Mouse (Mus musculus) yolk sac, embryonic 10.5 days (tissue): ENCODE data around the gene Zbtb32.
A peak's percentile ranks its signal among the peaks of the same experiment; 100 is the strongest.

Source experiments
- DNase-seq: peaks from one replicate; pipeline ENCODE4 v3.0.0-alpha.2; 2017; ENCODE audit warnings: low spot score

Zbtb32 gene

GRCm38 (mm10) chr7:30600651-30601050, 1.9 kb upstream of the Zbtb32 start:
- DNase-seq = no peak

- peak; percentile 85 for DNase-seq
Observed at GRCm38 (mm10) chr7:30599933-30600353, 1.2 kb upstream of the Zbtb32 start.

- DNase-seq = no peak
Observed at GRCm38 (mm10) chr7:30596811-30597210, 1.9 kb downstream of the Zbtb32 start.

GRCm38 (mm10) chr7:30596093-30596492, 2.6 kb downstream of the Zbtb32 start:
- DNase-seq = no peak

- DNase-seq = no peak
Observed at GRCm38 (mm10) chr7:30594510-30595024, 4.1 kb downstream of the Zbtb32 start.

GRCm38 (mm10) chr7:30593579-30594509, 4.9 kb downstream of the Zbtb32 start:
- no peak for DNase-seq

GRCm38 (mm10) chr7:30592772-30593423, 5.8 kb downstream of the Zbtb32 start:
- no peak for DNase-seq

GRCm38 (mm10) chr7:30591605-30591951, 7.1 kb downstream of the Zbtb32 start:
- DNase-seq = no peak

- no peak for DNase-seq
Observed at GRCm38 (mm10) chr7:30590927-30591604, 7.6 kb downstream of the Zbtb32 start.

- peak; percentile 90 for DNase-seq
Observed at GRCm38 (mm10) chr7:30589435-30590301, 9.0 kb downstream of the Zbtb32 start.

- peak; percentile 98 for DNase-seq
Observed at GRCm38 (mm10) chr7:30588676-30589434, 9.9 kb downstream of the Zbtb32 start, which contains the start of gene Kmt2b. Kmt2b (minus strand) TSS chr7:30588726.

- DNase-seq = peak; percentile 66
Observed at GRCm38 (mm10) chr7:30587842-30588667, 10.7 kb downstream of the Zbtb32 start.

GRCm38 (mm10) chr7:30586455-30587020, 12.2 kb downstream of the Zbtb32 start:
- DNase-seq = no peak

GRCm38 (mm10) chr7:30585170-30585569, 13.5 kb downstream of the Zbtb32 start:
- DNase-seq = no peak

GRCm38 (mm10) chr7:30584339-30584738, 14.4 kb downstream of the Zbtb32 start:
- no peak for DNase-seq

GRCm38 (mm10) chr7:30581547-30581946, 17.2 kb downstream of the Zbtb32 start:
- DNase-seq = no peak

GRCm38 (mm10) chr7:30579950-30580349, 18.8 kb downstream of the Zbtb32 start:
- DNase-seq = no peak

- no peak for DNase-seq
Observed at GRCm38 (mm10) chr7:30572969-30573368, 25.7 kb downstream of the Zbtb32 start.

- DNase-seq = no peak
Observed at GRCm38 (mm10) chr7:30572389-30572788, 26.3 kb downstream of the Zbtb32 start.
